Mouse (Mus musculus): ENCODE measurements at regions not wholly inside any gene's neighbourhood (a gene's known extent, or its start where the extent isn't known, plus 50 kb on each side); places are given as distances from the start of the nearest gene placed in this dataset.

DNA sequence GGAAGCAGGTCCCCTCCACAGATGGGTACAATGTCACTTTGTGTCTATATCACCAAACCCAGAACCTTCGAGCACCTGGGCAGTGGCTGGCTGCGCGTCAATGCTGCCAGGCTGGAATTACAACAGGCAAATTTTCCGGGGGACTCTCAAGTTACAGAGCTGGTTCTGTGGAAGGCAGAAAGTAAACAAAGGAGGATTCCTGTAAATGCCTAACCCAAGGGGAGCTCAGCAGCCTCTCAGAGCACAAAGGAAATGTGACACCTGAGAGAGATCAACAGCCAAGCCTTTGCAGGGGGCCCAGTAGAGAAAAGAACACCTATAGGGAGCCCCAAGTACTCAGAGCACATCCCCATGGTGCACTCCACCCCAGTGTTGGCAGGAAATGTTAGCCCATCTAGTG is 70.7 kb downstream of the Setd4 start:
- no peak for DNase-seq (ENCODE audit: low read depth, low spot score)

DNA sequence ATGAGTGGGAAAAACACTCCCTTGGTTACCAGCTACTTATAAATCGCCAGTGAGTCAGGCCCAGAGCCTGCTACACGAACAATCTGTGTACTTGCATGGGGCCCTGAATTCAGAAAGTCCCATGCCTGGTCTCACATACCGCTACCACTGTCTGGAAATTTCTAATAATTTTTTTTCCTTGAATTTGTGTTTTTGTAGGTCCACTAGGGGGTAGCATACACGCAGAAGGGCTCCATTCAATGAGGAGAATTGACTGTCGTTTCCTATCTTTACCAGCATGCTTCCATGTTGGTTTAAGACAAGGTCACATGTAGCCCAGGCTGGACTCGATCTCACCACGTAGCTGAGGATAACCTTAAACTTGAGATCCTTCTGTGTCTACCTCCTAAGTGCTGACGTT is 71.9 kb downstream of the Setd4 start:
- no peak for DNase-seq (ENCODE audit: low read depth, low spot score)

DNA sequence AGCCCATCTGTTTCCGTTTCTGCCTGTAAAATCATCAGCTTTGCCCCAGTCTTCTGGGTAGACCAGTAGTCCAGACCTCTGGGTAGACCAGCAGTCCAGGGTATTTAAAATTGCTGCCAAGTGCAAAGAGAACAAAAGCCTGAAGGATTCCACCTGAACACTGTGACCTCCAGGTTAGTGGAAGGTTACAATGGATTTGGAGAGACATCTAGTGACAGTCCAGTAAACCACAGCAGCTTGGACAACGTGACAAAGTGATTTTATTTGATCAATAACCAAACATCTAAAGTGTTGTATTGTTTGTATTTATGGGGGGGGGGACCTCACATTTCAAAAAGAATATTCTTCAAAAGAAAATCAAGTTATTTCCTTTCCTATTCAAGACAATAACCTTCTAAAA is 81.4 kb downstream of the Setd4 start:
- DNase-seq (ENCODE audit: low read depth, low spot score): no peak

DNA sequence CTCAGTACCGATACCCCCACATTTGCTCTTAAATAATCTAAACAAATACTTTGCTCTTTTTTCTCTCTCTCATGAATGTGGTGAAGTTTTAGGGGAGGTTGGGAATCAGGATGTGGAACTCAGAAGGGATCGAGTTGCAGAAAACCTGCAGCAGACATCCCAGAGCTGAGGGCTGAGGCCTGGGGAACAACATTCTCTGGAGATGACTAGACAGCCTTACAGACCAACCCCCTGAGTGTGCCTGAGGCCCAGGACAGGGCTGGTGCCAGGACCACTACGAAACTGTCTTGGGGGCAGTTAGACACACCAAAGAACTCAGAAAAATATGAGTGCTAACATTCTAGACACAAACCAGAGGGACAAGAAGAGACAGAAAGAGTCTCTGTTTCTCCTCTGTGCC is 83.4 kb downstream of the Setd4 start:
- DNase-seq (ENCODE audit: low read depth, low spot score): no peak

DNA sequence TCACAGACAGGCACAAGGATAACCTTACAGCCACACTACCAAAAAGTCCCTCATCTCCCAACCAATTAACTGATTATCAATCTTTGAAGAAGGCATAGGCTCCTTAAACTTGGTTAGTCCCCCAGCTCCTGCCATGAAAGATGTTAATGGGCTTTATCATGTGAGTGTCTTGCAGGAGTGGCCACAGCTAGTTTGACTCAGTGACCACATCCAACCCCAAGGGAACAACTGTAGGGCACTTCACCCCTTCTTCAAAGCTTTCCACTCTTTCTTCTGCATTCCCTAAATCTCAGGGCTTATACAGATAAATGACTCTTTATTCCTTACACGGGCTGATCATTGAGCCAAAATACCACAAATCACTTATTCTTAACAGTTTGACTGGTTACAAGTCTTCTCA is 85.2 kb downstream of the Setd4 start:
- no peak for DNase-seq (ENCODE audit: low read depth, low spot score)

DNA sequence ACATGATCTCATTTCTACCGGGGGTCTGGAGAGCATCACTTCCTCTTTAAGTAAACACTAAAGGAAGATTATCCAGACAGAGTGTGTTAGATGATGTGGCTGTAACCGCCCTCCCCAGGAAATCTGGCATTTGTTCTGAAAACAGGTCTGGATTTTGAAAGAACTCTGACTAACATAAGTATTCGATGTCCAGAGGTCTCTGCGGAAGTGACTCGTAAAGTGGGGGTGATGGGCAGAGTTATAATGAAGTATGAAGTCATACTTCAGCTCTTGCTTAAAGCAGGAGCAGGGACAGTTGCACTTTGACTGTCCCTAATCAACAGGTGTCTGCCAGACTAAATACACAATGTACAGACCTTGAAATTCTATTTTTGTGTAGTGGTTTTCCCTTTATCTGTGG is 87.1 kb downstream of the Setd4 start:
- no peak for DNase-seq (ENCODE audit: low read depth, low spot score)

DNA sequence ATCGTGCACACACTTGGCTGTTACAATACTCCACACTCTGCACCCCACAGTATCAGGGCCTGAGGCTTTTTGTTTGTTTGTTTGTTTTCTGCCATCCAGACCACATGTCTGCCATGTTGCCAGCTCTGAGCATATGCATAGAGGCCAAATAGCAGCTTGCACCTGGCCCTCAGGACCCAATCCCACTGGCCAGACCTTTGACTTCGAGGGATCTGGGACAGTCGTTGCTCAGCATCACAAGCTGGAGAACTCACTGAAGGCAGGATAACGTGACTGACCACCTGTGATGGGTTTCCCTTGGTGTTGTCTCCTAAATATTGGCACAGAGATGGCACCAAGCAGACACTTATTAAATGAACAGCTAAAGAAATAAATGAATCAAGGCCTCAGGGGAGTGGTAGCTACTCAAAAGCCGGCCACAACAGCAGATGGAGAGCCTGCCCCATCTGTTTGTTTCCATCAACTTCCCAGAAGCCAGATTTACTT is 88.4 kb downstream of the Setd4 start:
- DNase-seq (ENCODE audit: low read depth, low spot score): no peak

DNA sequence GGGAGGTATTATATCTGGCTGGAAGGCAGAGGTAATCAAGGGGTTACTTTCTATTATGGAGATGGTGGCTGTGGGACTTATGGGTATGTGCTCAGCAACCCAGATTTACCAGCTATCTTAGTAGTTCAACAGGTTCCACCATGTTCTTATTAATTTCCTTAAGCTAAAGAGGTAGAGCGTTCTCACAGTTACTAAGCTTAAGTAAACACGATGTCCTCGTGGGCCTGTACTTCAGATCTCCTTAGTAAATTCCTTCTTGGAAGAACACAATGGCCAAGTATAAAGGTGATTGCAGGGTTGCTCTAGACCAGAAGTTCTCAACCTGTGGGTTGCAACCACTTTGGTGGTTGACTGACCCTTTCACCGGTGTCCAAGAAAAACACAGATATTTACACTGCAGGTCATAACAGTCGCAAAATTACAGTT is 90.2 kb downstream of the Setd4 start:
- no peak for DNase-seq (ENCODE audit: low read depth, low spot score)

DNA sequence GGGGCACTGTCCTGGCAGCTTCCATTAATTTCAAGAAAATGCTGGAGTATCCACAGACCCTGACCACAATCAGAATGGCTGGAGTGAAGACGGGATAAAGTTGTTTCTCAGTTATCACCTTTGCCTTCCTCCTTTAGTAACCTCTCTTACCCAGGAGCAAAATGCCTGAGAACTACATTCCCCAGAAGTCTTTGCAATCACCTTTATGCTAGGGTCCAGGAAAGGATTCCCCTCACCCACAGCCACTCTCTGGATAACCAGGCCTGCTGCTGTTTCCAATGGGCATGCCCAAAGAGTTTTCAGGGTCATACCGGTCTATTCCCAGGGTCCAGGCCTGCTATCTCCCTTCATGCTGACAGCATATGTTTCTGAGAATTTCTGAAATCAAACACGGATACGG is 91.9 kb downstream of the Setd4 start:
- no peak for DNase-seq (ENCODE audit: low read depth, low spot score)

DNA sequence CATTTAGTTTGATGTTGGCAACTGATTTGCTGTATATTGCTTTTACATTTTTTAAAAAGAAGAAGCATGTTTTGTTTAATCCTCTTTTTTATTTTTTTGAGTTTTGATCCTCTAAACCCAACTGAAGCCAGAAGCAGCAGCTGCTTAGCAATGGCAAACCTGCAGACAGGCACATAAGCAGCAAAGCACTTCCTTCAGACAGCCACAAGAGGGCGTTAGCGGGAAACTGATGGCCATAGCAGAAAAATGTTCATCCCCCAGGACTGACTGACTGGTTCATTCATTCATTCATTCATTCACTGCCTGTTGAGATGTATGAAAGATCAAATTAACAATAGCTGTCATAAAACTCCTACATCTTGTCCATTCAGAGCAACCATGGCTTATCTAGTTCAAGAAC is 92.3 kb downstream of the Setd4 start:
- peak; percentile 32 for DNase-seq (ENCODE audit: low read depth, low spot score)

DNA sequence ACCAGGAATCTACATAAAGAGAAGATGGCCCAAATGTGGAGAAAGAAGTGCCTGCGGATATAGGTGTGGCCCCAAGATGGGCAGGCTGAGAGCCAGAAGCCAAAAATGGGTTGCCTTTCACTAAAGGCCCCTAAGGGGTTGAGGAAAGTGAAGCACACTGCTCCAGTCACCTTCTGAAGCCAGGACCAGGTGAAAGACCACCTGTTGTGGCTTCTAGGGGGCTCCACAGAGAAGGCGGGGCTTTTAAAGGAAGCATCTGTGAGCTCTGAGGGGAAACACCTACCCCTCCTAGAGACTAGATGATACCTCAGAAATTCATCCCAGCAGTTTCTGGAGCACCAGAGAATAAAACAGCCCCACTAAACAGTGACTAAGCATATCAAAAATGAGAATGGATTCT is 105.1 kb downstream of the Setd4 start:
- no peak for DNase-seq (ENCODE audit: low read depth, low spot score)

DNA sequence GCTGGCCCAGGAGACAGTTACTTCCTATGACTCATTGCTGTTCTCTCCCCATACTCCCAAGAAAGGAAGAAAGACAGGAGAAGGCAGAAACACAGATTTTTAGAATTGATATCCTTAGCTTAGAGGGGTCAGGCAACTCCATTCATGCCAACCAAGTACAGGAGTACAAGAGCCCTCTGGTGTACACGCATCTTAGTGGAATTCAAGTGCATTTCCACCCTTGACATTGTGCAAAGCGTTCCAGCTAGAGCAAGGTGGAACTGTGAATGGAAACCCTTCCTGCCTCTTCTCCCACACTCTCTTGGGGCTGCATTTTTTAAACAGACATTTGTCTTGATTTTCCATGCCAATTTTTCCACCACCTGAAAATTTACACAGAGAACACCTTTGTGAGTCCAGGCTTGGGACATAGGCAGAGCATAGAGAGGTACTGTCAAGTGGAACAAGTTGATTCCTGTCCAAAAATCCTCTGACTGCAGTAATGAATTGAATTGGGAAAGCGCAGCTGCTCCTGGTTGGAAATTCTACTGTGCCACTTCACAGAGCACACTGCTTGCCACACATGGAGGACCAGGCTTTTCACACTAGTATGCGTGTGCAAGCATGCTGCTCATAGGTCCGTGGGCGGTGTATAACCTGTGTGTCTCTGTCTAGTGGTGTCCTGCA is 110.4 kb downstream of the Setd4 start:
- DNase-seq (ENCODE audit: low read depth, low spot score): no peak

DNA sequence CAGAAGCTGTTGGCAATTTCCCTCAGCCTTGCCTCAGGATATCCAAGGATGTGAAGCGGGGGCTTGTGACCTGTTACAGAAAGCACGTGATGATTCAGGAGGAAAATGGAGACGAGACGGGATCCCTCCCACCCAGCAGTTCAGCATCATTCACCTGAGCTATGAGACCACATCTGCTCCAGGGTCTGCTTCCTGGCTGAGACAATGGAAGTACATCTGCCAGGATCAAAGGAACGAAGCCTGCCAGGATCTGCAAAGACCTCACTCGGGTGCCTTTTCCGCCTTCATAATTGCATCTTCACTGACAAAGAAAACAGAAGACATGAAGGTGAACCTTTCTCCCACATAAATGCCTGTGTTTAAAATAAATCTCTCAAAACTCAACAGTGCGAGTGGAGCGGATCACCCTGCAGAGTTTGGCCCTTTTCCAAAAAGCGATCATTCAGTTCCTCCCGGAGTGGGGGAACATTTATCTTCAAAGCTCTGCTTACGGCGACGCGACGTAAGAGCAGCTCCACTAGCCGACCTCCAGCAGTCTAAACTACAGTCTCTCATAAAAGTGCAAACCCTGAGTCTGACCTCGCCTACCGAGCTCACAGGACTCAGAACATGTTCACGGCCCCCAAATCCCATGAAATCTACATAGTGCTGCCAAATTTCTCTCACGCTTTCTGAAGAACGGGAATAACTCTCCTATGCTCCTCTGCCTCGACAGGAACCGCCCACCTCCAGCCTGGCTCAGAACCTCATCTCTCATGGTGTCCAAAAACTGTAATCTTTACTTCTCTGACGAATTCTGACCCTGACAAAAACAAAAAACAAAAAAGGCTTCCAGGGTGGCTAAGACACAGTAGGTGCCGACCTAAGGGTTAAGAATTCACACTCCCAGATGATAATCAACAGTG is 117.0 kb downstream of the Setd4 start:
- no peak for DNase-seq (ENCODE audit: low read depth, low spot score)

DNA sequence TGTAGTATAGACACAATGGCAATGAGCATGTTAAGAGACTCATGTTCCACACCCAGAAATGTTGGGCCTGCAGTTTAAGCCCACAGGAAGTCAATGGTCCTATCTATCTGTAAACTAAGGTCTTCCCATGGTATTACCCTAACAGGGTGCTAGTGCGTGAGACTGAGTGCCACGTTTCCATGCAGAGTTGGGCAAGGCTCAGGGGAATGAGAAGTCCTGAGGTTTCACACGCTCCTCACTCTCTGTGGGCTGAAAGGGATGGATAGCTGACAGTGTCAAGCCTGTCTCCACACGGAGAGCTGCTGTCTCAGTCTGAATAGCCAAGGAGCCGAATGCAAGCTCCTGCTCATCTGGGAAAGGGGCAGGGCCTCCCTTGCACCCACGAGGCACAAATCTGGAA is 133.9 kb downstream of the Setd4 start:
- no peak for DNase-seq (ENCODE audit: low read depth, low spot score)

DNA sequence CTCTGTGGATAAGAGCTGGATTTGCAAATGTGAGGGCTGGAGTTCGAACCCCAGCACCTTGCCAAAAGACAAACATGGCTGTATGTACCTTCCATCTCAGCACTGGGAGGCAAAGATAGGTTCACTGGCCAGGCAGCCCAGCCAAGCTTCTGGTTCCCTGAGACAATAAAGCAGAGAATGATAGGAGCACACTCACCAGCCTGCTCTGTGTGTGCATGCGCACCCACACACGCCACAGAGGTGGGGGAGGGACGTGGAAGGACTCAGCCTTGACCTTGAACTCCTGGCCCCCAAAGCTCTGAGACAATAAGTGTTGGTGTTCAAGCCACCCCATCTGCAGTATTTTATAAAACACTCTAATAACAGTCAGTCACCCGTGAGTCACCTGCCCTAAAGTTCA is 138.1 kb downstream of the Setd4 start:
- no peak for DNase-seq (ENCODE audit: low read depth, low spot score)

DNA sequence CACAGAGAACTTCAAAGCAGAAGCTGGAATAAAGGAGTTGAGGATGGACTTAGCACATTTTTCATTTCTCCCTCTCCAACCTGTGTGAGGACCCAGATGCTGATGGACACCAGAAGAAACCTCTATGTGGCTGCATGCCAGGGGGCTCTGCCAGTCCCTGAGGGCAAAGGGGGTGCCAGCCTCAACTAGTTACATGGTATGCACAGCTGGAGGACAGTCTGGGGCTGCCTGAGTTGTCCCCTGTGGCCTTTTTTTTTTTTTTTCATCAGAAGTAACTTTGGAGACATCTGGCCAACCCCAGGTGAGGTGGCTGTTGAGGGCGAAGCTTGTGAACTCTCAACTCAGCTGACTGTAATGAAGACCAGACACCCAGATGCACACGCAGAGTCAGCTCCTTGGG is 139.0 kb downstream of the Setd4 start:
- DNase-seq (ENCODE audit: low read depth, low spot score): no peak

DNA sequence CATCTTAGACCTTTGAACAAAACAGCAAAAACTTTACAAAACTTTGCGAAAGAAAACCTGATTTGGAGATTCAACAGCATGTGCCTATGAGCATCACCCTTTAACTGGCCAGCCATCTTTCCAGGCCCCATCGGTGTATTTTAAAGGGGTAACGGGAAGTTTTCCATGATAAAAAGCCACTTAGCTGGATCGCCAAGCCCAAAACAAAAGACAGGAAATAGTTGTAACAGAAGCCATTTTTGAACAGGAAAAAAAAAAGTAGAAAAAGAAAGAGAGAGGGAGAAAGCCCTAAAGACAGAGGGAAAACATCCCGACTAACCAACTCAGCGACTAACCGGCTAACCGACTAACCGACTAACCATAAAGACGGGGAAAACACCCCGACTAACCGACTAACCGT is 140.5 kb downstream of the Setd4 start:
- no peak for DNase-seq (ENCODE audit: low read depth, low spot score)

DNA sequence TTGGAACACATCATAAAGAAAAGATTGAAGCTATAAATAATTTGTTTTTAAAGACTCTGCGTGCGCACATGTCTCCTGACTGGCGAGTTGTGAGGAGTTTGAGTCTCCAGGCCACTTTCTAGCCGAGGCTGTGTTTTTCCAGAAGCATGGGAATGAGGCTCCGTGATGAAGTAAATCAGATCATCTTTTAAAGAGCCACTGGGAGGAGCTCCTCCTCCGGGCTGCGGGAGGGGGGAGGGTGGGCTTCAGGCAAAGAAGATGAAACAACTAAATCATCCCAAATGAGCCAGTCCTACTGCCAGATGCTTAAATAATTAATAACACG is 141.6 kb downstream of the Setd4 start:
- DNase-seq (ENCODE audit: low read depth, low spot score): no peak

DNA sequence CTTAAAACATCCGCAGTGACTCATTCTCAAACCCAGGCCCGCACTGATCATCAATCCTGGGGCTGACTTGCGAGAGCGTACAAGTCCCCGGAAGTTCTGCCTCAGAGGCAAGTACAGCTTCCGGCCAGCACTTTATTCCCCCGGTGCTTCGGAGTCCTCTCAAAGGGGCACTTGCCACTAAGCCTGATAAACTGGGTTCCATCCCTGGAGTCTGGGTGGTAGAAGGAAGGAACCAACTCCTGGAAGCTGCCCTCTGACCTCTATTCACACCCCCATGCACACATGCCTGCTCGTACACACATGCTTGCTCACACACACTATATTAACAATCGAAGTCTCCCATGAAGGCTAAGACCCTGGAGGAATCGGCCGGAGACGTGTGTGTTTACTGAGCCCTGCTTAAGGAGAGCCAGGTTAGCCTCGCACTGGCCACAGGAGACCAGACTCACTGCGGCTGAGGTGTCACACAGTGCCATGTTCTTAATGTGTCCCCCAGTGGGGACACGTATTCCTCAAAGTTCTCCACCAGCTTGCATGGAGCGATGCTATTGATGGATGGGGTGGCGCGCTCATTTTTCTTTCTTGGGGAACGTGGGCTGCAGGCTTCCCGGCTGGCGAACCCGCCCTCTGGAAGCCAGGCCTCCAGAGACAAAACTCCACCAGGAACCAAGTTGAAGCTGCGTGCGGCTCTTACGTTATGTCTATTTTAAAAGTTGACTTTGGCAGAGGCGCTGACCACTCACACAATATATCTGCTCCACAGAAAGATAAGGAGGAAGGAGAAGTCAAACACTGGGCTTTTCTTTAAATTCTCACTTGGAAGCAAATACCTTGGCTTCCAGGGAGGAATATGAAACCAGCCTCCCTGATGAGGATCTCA is 142.2 kb downstream of the Setd4 start:
- DNase-seq (ENCODE audit: low read depth, low spot score): no peak

DNA sequence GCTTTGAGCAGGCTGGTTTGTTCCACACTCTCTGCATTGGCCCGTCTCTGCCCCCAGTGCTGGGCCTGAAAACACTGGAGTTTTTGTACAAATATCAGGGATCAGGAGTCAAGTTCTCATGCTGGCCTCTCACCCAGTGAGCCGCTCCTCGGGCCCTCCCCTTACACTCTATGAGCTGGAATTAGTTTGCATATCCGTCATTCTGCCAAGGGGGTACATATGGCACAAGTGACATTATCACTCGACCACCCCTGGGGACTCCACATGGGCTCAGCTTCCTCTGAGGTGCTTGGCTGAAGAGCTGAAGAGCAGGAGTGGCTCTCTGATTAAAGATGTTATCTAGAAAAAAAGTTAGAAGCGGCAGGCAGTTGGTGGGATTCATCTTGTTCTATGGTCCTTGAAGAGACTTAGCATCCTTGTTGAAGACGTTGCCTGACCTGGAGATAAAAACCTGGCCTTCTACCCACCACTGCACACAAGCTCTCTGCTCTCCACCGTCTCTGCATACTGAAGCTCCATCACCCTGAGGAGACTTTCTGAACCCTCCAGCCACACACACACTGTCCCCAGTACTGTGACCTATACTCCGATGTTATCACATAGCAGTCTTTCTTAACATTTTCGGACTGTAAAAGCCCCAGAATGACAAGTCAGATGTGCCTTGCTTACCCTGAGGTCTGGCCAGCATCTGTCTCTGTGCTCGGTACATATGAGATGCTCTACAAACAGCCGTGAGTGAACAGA is 144.2 kb downstream of the Setd4 start:
- DNase-seq (ENCODE audit: low read depth, low spot score): no peak

All from CD4-positive helper T cell, adult 2 months (primary cell).